Mouse (Mus musculus): ENCODE data around the gene Olfr355.

The Olfr355 gene

GRCm38 (mm10) chr2:36928797-36929196, at the start of gene Olfr355:
Gene Olfr355, minus strand, starts transcription at chr2:36928897.
- in situ Hi-C loops (cut with MseI, MboI): no loop called here

DNA sequence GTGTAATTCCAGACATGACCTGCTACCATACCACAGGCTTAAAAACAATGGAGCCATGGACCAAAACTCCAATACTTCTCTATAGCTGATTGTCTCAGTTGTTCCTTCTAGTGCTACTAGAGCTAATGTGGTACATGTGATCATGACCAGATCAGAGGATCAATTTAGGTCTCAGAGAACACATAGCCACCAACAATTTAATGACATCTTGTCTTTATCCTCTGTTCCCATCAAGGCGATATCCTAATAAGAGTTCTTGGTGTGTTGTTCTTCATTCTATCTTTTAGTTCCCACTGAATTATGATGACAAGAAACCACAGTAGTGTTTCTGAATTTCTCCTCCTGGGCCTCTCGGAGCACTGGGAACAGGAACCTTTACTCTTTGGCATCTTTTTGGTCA, 8.1 kb upstream of the Olfr355 start, which contains the start of gene Olfr356:
TSS of gene Olfr356 (plus strand) at position 301 of the 400 bp plus-strand sequence.
- in situ Hi-C loops (cut with MseI, MboI): no loop called here

- in situ Hi-C loops (cut with MseI, MboI): no loop called here
Observed at GRCm38 (mm10) chr2:36905380-36905779, 23.3 kb downstream of the Olfr355 start, which contains the start of gene Olfr354. Gene Olfr354, plus strand, starts transcription at chr2:36905680.

DNA sequence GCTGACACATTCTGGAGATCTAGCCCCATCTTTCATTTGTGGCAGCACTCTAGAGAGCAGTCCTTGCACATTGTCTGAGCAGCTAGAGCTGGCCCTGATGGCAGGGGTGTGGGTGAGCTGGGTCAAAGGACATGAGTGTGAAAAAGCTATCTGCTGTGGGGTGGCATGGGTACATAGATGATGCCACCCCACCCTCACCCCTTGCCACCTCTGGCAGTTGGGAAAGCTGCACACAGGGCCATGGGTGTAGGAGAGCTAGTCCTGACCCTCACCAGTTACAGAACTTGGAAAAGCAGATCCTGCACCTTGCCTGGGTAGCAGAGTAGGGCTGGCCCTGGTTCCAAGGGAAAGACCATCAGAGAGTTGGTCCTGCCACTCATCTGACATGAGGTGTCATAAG, 31.6 kb downstream of the Olfr355 start:
- in situ Hi-C loops (cut with MseI, MboI): no loop called here

DNA sequence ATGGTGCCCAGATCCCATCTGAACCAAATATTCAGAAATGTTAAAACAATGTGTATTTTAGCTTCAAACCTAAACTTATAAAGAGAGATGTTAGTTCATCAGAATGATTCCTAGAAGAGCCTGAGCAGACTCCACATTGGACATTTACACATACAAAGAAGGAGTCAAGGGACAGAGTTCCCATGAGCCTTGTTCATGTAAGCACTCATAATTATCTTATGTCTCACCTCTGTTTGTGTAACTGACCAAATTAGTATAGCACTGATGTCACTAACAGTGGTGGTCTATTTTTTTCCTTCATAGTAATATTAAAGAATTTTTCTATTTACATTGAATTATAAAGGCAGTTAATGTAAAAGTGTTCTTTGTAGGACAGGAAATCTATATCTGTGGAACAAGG, 35.9 kb downstream of the Olfr355 start, which contains the start of gene Olfr353:
TSS of gene Olfr353 (minus strand) at position 101 of the 400 bp plus-strand sequence.
- in situ Hi-C loops (cut with MseI, MboI): no loop called here

Data from mouse trophoblast stem cell (cell line).